Mouse (Mus musculus) thymus, adult 18-20 months (tissue): Measurements from ENCODE around the gene Fra10ac1.

Source experiments
- DNase-seq, 2 experiments: peaks; one replicate each; pipeline ENCODE4 v3.0.0; 2022; ENCODE audit warnings: mixed read lengths in 2 of 2

Fra10ac1 gene

DNA sequence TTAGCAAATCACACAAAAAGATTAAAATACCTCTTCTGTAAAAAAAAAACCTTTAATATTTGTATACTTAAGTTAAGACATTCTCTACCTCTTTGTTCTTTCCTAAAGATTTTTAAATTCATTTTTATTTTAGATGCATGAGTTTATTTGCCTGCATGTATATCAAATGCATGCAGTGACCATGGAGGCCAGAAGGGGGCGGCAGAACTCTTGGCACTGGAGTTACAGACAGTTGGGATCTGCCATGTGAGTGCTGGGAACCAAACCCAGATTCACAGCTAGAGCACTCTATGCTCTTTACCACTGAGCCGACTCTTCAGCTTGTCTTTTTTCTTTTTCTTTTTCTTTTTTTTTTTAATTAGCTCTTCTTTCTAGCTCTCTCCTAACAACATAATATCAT is 4.7 kb upstream of the Fra10ac1 start:
- no peak for DNase-seq

DNA sequence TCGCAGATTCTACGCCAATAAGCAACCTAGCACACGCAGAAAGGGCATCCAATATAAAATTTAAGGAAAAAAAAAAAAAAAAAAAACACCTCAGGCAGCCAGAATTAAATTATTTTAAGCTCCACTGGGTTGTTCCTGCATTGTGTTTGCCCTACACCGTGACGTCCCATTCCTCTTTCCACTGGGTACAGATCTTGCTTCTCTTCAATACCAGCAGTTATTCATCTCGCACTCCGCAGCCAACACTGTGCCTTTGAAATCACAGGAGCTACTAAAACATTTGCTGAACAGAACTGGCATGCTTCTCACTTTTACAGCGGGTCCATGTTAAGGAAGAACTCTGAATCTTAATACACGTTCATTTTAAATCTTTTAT is 717 bp upstream of the Fra10ac1 start:
- no peak for DNase-seq

DNA sequence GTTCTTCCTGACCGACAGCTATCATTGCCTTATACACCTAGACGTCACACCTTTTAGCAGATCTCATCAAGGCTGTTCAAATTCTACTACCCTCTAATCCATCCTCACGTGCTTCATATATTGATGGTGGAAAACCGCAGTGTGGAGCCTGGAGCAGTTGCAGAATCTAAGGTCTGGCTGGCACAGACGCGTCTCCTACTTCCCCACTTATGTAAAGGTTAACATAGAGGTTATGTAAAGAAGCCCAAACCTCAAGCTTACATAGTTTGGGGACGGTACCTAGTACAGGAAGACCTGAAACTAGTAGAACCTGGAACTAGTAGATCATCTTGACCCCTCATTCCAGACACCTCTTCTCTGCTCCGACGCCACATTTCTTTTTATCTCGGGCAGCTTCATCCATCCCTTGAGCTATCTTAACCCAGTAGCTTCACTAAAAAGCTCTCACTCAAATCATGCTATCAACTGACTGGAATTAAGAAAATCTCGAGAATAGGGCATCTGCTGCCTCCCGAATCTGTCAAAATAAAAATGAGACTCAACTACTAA is 526 bp downstream of the Fra10ac1 start:
- DNase-seq: no peak

DNA sequence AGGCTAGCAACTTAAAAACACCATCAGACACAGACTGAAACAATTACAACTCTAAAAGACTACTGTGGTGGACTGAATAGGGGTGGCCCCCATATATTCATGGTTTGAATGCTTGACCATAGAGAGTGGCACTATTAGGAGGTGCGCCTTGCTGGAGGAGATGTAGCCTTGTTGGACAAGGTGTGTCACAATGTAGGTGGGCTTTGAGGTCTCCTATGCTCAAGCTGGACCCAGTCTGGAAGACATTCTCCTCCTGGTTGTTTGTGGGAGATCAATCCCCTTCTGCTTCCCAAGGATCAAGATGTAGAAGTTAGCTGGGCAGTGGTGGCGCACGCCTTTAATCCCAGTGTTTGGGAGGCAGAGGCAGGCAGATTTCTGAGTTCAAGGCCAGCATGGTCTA is 6.3 kb downstream of the Fra10ac1 start:
- no peak for DNase-seq

DNA sequence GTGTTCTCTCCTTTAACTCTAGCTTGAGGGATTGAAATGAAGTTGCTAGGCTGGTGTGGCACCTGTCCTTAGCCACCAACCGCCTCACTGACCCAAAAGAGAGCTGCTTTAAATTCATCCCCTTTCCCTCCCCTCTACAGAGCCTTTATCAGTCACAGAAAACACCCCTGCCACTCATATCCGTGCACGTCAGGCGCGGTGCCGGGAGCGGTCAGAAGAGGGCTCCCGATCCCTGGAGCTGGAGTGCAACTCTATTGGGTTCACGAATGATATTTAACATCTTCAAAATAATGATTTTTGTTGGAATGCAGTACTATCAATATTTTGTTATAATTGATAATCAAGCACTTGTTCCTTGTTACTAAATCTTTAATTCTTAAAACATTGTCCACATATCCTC is 17.3 kb downstream of the Fra10ac1 start:
- no peak for DNase-seq

DNA sequence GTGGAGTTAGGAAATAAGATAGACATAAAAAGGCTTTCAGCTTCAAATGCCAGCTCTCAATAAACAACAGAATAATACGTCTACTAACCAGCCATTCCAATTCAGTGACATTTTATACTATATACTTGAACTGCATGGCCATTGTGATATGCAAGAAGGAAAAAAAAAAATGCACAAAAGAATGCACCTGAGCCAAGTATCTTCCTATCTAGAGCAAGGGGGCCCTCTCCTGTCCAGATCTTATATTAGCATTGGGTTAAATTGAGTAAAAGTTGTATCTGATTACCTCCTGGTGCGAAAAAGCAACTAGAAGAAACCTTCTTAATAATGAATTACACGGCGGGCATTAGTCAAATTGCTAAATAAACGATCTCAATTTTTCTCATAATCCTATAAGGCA is 25.2 kb downstream of the Fra10ac1 start:
- no peak for DNase-seq

DNA sequence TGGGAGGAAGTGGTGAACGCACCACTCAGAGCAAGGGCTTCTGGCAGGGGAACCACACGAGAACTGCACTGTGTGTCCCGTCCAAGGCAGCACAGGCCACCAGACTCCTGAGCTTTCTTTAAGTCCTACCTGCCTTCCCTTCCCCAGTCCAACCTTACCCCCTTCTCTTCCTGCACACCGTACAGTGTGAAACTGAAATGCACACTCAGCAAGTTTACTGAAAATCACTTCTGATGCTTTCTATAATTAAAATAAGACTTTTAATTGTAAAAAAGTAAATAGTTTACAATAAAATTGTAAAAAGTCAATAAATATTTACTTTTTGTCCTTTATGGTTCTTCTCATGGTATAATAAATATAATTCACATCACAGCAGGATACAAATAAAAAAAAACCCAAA is 28.7 kb downstream of the Fra10ac1 start:
- DNase-seq: no peak

DNA sequence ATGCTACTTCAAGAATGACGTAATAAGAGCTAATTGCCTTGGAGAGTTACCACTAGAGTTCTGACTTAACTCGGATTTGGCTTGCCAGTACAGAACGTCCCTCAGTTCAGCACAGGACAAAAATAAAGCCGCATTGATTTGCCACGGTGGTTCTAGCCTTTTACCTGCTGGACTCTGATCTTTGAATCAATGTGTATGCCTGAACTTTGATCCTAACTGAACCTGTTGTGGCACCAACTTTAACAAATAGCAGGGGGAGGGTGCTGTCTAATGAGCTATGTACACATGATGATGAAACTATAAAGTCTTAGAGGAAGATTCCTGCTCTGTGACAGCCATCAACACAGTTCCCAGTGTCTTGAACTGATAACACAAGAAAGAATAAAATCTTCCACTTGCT is 32.5 kb downstream of the Fra10ac1 start:
- DNase-seq: no peak

DNA sequence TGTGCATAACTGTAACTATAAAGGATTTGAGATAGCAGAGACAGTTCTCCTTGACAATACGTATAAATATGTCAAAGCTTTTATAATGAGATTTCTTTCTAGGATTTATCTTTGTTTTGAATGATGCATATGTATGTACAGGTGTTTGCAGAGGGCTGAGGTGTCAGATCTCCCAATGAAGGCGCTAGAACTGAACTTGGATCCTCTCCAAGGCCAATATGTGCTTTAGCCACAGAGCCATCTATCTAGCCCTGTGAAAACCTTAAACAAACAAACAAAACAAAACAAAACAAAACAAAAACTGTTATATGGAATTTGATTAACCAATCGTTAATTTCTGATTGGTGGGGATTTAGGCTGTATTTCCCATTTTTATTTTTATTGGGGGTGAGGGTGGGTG is 33.4 kb downstream of the Fra10ac1 start:
- DNase-seq: no peak

DNA sequence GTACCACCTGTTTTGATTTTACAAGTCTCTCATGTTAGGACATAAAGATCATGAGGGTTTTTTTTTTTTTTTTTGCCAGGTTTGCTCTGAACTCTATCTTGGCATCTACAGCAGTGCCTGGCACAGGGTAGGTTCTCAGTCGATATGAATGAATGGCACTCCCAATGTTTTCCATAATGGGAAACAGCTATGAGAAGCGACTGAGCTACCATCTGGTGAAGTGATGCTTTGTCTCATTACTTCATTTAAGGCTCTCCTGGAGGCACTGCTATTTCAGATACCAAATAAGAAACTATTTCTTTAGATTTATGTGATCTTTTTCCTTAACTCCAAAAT is 36.6 kb downstream of the Fra10ac1 start:
- no peak for DNase-seq

DNA sequence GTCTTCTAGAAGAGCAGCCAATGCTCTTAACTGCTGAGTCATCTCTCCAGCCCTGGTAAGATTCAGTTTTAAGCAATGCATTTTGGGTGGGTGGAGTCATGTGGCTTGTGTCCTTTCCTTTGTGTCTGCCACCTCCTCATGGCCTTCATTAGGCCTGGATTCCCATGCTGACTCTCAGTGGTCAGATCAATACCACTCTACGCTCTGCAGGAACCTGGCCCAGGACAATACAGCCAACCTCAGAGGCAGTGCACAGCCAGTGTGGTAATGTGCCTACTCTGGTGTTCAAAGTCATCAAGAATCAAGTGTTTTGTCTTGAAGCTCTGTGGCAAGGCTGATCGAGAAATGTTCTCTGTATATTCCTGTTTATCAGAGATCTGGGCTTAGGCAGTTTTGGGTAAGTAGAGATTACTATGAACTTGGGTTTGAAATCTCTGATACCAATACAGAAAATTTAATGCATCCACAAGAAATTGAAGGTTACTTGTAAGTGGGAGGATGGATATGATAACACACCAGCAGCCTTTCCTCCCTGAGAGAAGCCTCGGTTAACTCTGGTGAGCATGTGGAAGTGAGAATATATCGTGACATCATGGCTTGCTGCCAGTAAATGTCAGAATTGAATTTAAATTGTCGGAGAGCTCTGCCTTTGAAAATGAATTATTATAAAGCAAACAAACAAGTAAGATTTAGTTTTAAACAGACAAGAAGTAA is 37.2 kb downstream of the Fra10ac1 start:
- no peak for DNase-seq

DNA sequence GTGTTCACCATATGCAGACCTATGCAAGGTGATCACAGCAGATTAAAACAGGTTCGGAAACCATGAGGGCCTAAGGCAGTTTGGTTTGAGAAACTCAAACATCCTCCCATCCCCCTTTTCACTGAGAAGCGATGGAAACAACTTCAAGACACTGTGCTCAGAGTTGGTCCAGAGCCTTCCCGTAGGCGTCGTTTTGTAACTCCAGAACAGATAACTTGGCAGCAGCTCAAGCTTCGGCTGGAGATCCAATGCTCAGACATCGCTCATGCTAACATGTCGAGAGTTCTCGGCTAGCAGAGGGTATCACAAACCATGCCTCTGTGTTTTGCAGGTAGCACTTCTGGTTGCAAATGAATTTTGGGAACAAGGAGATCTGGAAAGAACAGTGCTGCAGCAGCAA is 44.3 kb downstream of the Fra10ac1 start:
- no peak for DNase-seq

DNA sequence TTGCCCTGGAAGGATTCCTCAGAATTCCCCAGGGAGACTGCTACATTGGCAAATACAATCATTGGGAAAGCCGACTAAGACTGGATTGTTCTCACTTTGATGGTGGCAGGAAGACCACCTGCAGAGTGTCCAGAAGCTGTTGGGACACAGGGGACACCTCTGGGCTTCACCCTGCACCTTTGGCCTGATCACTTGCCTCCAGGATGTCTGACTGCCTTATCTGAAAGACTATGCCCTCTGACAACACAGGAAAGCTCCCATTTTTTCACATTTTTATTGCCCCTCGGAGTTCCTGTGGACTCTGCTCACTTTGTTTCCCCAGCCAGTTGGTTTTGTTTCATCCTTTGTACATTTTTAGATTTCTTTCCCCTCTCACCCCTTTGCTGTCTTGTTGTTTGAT is 59.3 kb downstream of the Fra10ac1 start:
- DNase-seq: no peak

DNA sequence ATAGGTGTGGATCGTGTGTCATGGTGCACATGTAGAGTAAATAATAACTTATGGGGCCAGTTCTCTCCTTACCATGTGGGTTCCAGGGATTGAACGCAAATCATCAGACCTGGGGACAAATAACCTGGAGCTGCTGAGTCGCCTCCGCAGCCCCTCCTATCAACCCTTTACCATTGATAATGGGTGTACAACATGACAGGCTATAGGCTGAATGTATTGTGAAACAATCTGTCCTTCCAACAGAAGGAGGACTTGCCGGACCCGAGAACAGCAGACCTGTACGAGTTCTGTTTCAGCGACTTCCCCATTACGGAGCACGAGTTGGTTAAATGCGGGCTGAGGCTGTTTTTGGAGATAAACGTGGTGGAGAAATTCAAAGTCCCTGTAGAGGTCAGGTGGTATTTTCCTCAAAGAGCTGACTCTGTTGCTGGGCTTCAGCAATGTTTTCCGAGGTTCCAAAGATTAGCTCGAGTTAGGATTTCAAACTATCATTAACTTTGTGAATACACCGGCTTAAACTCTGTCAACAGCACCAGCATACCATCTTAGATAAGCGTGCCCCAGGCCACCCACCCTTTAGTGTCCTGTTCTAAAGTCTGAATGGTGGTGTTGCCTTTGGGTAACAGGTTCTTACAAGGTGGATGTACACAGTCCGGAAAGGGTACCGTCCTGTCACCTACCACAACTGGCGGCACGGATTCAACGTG is 62.2 kb downstream of the Fra10ac1 start:
- DNase-seq: no peak

DNA sequence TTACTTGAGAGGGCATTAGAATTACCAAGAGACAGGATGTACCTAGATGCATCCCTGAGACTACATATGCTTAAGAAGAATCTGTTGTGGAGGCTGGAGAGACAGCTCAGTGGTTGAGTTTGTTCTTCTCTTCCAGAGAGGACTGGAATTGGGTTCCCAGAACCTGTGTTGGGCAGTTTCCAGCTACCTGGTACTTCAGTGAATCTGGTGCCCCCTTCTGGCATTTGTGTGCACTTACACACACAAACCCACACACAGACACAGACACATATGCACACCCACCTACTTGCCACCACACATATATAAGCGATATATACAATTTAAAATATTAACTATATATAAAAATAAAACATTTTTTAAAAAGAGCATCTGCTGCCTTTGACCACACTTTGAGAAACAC is 67.7 kb downstream of the Fra10ac1 start:
- DNase-seq: no peak

DNA sequence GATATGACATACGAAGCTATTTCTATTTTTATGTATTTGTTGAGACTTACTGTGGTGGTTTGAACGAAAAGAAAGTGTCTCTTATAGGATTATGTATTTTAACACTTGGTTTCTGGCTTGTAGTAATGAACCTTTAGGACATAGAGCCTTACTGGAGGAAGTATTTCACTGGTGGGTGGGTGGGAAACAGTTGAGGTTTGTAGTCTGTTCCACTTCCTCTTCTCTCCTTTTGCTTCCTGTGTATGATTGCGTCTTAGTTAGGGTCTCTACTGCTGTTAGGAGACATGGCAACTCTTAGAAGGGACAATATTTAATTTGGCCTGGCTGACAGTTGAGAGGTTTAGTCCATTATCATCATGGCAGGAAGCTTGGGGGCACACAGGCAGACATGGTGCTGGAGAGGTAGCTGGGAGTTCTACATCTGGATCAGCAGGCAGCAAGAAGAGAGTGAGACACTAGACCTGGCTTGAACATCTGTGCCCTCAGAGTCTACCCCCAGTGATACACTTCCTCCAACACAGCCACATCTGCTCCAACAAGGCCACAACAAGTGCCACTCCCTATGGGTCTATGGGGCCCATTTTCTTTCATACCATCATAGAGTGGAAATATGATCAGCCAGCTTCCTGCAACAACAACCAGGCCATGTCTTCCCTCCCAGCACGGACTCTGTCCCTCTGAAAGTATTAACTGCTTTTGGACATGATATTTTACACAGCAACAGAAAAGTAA is 80.2 kb downstream of the Fra10ac1 start:
- no peak for DNase-seq
